Mouse (Mus musculus): ENCODE measurements around the gene Rpl23a.

DNA sequence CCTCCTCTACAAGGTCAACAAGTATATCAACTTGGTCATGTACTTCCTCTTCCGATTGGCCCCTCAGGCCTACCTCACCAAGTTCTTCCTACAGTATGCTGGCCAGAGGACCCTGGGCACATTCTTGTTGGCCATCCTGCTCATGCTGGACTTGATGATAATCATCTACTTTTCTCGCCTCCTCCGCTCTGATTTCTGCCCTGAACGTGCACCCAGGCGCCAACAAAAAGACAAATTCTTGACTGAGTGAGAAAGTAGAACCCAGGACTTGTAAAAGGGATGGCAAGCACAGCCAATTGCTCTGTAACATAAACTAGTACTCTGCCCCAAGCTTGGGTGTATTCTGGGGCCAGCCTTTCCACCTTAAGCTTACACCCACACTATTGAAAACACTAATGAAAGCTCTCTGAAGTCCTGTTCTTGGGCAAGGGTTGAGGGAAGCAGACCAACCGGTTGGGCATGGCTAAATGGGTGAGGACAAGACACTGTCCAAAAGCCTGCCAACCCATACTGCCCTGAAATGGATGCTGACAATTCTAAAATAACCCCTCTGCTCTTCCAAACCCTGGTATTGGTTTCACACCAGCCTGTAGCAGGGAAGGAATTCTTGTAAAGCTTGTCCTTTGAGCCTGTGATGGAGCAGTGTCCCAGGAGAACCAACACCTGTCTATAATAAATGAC, 3.2 kb downstream of the Rpl23a start:
- TF ChIP-seq ZC3H11A (IDR thresholded peaks at IDR 0.05; ENCODE audit: low read depth, low read length): no peak
- TF ChIP-seq E2F4 (IDR thresholded peaks at IDR 0.05; ENCODE audit: insufficient replicate concordance, low read depth, low read length): no peak
- TF ChIP-seq CTCF (conservative IDR thresholded peaks at IDR 0.05 in 1 of 2, IDR thresholded peaks at IDR 0.05 in 1 of 2; ENCODE audit: low read depth in 2 of 2, low read length in 2 of 2): no peak
- TF ChIP-seq SMC3 (IDR thresholded peaks at IDR 0.05; ENCODE audit: low read depth, low read length): no peak
- no peak for TF ChIP-seq MAX (IDR thresholded peaks at IDR 0.05; ENCODE audit: low read length)
- TF ChIP-seq NRF1 (IDR thresholded peaks at IDR 0.05; ENCODE audit: low read depth, low read length): no peak
- no peak for TF ChIP-seq EP300 (IDR thresholded peaks at IDR 0.05; ENCODE audit: low read length)
- no peak for TF ChIP-seq RAD21 (IDR thresholded peaks at IDR 0.05; ENCODE audit: low read depth, low read length)
- no peak; the same call in 1 of the 2 replicates for TF ChIP-seq SIN3A (IDR thresholded peaks at IDR 0.05; ENCODE audit: low read length)
